Mouse (Mus musculus) WW6 (cell line): ENCODE data around the gene Slc25a22.
"Not testable (repeated sequence)": the region's sequence is repeated elsewhere in the genome, so short reads cannot be mapped to it uniquely, and the experiment has no call there.

ENCODE experiments used
- DNase-seq: peaks from one replicate; pipeline ENCODE4 v3.0.0-alpha.2; 2013; ENCODE audit warnings: low read depth, low spot score

The Slc25a22 gene

DNA sequence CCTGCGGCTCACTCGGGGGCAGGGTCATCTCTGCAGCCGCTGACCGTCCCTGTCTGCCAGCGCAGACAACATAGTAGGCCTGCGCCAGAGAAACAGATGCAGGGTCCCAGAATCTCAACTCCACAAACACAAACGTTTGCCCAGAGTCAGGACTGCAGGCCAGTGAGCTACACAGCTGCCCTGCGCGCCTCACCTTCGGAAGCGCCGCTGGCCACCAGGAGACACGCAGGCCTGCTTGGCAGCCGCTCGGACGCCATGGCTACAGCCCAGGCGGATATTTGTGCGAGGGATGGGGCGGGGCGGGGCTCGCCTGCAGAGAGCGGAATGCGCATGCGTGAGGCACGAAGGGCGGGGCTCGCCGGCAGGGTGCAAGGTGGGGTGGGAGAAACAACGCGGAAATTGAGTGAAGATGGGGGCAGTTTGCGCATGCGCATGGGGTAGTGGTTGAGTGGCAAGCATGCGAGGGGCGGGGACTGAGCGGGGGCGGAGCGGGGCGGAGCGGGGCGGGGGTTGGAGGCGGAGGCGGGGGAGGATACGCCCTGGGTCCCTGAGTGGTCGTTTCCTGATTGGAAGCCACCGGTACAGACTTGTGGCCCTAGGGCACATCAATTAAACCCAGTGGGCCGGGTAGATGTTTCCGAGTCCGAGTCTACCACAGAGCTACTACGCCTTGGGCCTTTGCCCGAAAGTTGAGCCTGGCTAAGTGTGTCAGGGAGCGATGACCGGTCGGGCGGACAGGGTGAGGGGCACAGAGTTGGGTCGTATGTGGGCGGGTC, 23.7 kb downstream of the Slc25a22 start, which contains the start of gene Gatd1:
TSS of gene Gatd1 (minus strand) at position 328 of the 776 bp plus-strand sequence.
- peak; percentile 99 for DNase-seq

GRCm38 (mm10) chr7:141413331-141413730, 24.4 kb downstream of the Slc25a22 start:
- DNase-seq: no peak

DNA sequence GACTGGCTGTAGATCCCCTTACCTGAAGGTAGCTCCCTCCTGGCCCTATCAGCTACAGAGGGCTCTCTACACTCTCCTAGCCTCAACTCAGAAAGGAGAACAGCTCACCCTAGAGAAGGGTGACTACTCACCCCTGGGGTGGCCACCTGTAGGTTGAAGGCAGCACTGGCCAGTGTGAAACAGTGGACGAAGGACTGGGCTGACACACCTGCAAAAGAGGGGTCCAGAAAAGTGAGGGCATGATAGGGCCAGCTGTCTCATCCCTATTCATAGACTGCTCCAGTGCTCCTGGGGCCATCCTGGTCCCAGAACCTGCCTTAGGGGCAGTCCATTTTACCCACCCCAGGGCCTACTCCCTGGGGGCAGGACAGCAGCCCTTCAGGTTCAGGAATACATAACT, 26.0 kb downstream of the Slc25a22 start:
- DNase-seq: no peak

DNA sequence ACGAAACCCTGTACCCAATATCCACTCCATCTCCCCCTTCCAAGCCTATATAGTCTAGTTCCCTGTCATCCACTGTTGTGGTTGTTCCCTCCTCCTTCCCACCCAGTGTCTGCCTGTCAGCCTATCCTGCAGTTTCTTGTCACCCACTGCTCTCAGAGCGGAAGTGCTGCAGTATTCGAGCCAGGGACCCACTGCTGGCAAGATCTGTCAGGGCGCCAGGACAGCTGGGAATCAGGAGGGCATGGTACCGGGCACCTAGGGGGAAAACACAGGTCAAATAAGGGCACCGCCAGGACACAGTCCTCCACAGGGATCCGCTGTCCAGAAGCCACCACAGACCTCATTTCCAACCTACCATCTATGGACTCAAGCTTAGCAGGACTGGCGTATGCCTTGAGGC, 27.1 kb downstream of the Slc25a22 start:
- DNase-seq: no peak

- no peak for DNase-seq
These were observed 28.9 kb downstream of the Slc25a22 start for GRCm38 (mm10) chr7:141408833-141409232.

DNA sequence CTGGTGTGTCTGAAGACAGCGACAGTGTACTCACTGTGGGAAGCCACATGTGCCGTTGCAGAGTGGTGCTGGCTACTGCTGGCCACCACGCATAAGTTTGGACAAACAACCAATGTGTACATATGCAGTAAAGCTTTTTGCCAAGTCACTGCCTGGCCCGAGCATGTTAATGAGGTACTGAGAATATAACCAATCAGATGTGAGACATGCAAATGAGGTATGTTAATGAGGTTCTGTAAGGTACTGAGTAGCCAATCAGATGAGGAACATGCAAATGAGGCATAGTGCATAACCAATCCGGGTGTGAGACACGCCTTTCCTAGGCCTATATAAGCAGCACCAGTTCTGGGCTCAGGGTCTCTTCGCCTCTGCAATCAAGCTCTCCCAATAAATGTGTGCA, 30.0 kb downstream of the Slc25a22 start:
- not testable (repeated sequence) for DNase-seq

DNA sequence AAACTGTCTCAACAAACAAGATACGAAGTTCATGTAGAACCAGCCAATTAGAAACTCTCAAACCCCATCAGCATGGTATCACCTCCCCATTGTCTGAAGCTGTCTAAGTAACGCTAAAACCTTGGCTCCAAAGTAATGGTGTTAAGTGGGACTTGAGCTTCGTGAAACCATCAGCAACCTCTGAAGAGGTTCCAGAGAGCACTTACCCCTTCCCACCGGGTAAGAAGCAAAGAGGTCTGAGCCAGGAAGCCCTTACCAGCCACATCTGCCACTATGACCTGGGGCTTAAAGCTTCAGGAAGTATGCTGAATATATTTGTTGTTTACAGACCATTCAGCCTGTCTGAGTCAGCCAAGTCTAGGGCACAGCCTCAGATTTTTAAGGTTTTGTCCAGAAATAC, 32.2 kb downstream of the Slc25a22 start:
- no peak for DNase-seq

DNA sequence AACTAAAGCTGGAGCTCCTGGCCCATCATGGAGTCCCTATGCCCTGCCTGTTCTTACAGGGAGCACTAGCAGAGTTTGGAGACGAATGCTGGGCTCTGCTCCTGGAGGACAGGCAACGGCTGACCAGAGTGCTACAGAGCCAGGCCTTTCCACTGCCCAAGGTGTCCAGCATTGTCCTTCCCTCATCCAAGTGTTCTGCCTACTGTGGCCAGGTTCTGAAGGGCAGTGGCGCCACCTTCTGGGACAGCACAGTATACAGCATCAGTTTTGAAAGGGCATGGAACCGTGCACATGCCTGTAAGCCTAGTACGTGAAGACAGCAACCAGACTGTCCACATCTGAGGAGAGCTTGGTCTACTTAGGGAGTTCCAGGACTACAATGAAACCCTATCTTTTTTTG, 34.4 kb downstream of the Slc25a22 start:
- no peak for DNase-seq

DNA sequence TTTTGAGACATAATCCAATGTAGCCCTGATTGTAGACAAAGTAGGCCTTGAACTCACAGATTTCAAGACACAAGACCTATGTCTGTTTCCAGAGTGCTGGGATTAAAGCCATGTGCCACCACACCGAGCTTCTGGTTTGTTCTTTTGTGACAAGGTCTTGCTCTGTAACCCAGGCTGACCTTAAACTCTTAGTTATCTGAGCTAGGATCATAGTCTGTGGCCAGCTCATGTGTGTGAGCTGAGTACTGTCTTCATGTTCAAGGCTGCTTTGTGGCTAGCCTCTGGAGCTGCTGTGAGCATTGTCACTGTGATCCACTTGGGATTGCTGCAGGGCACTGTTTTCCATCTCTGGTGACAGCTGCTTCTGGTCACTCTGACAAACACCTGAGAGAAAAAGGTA, 42.3 kb downstream of the Slc25a22 start:
- DNase-seq: no peak

- DNase-seq: no peak
These were observed 42.9 kb downstream of the Slc25a22 start for GRCm38 (mm10) chr7:141394771-141395170.

DNA sequence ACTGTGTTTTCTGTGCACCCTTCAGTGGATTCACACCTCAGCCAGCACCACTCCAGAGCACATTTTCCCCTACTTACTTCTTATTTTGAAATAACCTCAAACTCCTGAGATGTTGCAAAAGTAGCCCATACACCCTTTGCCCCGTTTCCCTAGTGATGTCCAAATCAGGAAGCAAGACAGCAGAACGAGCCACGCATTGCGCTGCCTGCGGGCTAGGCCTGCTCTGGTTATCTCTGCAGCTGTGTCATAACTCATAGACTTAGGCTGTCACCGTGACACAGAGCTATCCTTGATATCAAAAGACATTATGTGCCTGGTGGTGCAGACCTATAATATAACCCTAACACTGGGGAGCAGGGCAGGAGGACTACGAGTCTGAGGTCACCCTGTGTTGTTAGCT, 43.5 kb downstream of the Slc25a22 start:
- no peak for DNase-seq

DNA sequence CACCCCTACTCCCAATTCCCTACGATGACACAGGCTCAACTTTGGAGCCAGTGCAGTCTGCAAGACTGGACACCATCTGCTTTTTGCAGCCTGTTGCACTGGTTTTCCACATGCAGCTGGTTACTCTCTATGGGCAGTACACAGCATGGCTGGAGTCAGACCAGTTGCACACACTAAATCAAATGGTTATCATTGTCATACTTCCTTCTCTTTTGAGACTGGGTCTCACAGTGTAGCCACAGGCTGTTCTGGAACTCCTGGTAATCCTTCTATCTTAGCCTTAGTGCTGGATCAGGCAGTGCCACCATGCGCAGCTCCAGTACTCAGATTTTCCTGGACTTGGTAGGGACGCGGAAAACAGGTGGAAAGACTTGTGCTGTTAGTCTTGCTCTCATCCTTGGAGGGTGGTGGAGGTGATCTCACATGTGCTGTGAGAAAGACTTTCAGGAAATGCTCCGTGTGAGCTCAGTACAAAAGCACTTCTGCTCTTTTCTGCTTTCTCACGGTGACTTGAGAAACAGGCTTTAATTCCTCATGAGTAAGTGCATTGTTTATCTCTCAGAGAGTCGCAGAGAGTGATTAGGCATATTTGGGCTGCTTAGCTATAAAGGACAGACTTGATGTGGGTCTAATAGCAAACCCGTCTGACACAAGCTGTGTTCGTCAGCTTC, 45.0 kb downstream of the Slc25a22 start:
- no peak for DNase-seq

DNA sequence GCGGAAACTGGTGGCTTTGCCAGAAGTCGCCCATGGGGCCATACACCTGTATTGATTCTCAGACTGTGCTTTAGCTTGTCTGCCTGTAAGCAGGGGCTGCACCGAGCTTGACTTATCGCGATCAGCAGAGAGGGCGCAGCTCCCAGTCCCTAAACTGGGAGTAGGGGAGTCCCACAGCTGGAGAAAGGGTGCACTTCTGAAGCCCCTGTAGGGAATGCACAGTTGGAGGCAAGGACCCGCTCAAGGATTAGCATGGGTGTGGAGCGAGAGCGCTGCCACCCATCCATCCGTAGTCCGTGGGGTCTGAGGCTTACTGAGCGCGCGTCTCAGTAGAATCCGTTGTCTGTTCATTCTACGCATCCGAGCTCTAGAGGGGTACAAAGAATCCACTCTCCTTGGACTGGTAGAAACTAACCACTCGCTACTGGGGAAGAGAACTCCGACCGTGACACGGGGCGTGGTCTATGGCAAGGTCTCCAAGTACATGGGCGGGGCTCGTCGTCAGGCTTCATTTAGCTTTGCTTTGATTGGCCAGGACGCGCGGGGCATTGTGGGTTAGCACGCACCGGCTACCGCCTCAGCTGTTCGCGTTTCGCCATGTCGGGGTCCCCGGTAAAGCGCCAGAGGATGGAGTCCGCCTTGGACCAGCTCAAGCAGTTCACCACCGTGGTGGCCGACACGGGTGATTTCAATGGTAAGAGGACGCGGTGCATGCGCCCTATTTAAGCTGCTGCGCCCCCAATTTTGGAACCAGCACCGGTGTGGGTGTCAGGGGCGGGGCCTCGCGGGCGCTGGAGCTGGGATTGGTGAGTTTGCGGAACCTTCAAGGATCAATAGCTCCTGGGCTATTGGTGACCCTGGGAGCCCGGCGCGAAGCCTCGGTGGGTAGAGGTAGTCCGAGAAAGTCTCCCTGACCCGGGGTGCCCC, 45.8 kb downstream of the Slc25a22 start, which contains the start of gene Taldo1:
TSS of gene Taldo1 (plus strand) at position 575 of the 927 bp plus-strand sequence.
- DNase-seq: peak; percentile 88

GRCm38 (mm10) chr7:141390326-141391259, 47.1 kb downstream of the Slc25a22 start:
- no peak for DNase-seq

DNA sequence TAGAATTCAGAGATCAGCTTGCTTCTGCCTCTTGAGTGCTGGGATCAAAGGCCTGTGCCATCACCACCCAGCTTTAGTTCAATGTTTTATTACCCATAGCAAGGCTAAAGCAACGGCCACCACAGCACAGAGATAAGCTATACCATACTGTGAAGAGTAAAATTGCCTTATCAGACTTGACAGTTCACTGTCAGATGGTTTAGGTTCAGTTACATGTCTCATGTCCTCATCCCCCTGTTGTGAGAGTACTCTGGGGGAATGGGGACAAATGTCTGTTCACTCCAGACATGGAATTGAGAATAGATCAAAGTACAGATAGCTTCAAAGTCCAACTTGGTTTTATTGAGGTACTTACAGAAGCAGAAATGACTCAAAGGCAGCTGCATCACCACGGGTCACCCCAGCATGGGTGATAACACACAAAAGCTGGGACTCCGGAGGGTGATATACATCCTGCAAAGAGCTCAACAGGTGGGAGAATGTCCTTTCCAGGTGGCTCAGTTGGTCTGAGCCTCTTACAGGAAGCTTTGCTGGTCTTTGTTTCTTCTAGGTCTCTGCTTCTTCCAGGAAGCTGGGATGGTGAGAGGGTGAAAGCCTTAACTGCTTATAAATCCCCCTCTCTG, 49.1 kb downstream of the Slc25a22 start:
- DNase-seq: no peak

GRCm38 (mm10) chr7:141387807-141388486, 49.7 kb downstream of the Slc25a22 start:
- no peak for DNase-seq

DNA sequence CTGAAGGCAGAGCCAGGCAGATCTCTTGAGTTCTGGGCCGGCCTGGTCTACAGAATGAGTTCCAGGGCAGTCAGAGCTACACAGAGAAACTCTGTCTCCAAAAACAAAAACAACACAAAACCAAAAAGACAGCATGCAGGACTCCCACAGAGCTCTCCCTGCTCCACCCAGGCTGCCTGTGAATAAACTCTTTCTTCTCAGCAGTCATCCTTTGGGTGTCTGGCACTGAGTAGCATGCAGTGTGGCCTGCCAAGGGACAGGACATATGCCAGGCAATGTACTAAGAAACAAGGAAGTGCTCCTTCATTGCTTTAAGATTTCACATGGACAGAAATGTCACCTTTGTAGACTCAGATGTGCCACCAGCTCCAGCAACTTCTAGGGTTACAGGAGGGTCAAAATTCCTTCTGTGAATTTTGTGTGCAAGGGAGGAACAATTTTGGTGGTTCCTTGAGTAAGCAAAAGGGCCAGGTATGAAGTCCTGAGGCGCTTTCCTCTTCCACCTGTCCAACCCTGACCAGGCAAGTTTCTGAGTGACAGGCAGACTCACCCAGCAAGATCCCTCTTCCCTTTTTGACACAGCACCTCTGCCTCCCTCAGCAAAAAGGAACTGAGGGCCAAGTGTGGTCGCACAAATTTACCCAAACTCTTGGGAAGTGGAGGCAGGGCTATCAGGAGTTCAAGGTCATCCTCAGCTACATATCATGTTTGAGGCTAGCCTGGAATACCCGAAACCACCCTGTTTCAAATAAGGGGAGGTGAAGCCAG, 56.4 kb downstream of the Slc25a22 start:
- no peak for DNase-seq
